Mouse (Mus musculus): ENCODE results near the gene Gm28048.

DNA sequence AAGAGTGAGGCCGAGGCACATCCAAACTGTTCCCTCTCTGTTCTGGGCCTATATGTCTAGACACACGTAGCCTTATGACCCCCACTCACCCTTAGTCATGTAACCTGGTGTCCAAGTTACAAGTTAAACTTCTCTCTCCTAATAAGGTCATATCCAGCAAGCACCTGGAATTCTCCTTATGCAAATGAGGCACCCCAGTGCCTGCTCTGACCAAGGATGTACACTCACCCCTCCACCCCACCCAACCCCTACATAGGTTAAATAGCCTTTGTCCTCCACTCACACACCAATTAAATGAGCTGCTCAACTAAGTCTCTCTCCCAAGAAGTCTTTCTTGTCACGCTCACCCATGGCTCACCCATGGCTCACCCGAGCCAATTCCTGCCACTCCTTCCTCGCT is 190.2 kb downstream of the Gm28048 start:
- no peak for TF ChIP-seq CTCF (IDR thresholded peaks at IDR 0.05; ENCODE audit: extremely low read depth, insufficient read depth, insufficient read length, insufficient replicate concordance)
- no peak for TF ChIP-seq POLR2A (IDR thresholded peaks at IDR 0.05; ENCODE audit: low read depth, low read length)
